8 mouse cellular contexts compared by ENCODE assay signal in the genomic region with DNA sequence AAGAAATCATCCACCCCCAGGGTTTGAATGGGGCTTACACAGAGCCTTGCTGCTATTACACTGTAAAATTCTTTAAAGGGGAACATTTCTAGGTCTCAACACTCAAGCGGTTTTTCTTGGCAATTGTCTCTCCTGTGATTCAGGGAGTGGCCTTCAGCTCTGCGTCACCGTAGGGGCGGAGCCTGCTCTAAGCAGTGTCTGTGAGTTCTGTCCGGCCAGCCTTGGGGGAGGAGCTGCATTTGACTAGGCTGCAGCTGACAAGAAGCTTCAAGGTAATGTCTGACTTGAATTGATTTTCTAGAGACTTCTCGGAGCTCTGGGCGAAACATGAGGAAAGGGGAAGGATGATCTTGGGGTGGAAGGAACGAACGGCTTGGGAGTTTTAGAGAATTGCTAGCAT. TPM values are rescaled to one million over a fixed set of nuclear protein-coding genes. Genes with fewer than 3 reads are reported as not detected.
DNase-seq lines count a peak whose midpoint lies in the region; ATAC-seq and TF ChIP-seq lines count a peak whose summit lies in the region.

No protein-coding gene starts in this region.

- TF ChIP-seq CTCF in layer of hippocampus, adult 2 months (conservative IDR thresholded peaks at IDR 0.05), result no peak

- H3K27ac ChIP-seq in brown adipose tissue, adult 24 weeks (replicated peaks; ENCODE audit: low read depth, low read length), result no peak overlapping the region
- H3K27ac ChIP-seq in forebrain, embryonic 16.5 days (ENCODE audit: low read length), result no peak overlapping the region
- H3K27ac ChIP-seq in layer of hippocampus, adult 2 months, result no peak overlapping the region

- H3K9me3 ChIP-seq in forebrain, embryonic 16.5 days (ENCODE audit: control insufficient read depth, low read length), result no peaks in the 10 kb centered on the region

- peak; percentile 90 for ATAC-seq in forebrain, embryonic 16.5 days
- peak; percentile 46; the same call in 1 of the 2 replicates for ATAC-seq in megakaryocyte progenitor cell, adult 5-6 weeks (replicated peaks; ENCODE audit: poor library complexity)
- ATAC-seq in erythroid progenitor cell, adult 5-6 weeks (replicated peaks; ENCODE audit: low FRiP score, poor library complexity, severe bottlenecking), result no peak

- intact Hi-C loops in heart, postnatal 36 days (cut with DNase I), result no loop called here

- H3K27me3 ChIP-seq in forebrain, embryonic 16.5 days (replicated peaks; ENCODE audit: control insufficient read depth, insufficient read depth, low read length), result no peaks in the 10 kb centered on the region

- no peaks in the 10 kb centered on the region for H3K36me3 ChIP-seq in forebrain, embryonic 16.5 days (ENCODE audit: control insufficient read depth, insufficient read depth)

- peak overlapping the region; percentile 36 for H3K4me2 ChIP-seq in forebrain, embryonic 16.5 days (ENCODE audit: low read length)

- H3K4me3 ChIP-seq in brown adipose tissue, adult 24 weeks (ENCODE audit: insufficient read depth, low read depth, low read length), result peak overlapping the region; percentile 35; the same call in 1 of the 2 replicates
- H3K4me3 ChIP-seq in forebrain, embryonic 16.5 days (replicated peaks; ENCODE audit: low read length), result no peak overlapping the region; the same call in 1 of the 2 replicates
- H3K4me3 ChIP-seq in layer of hippocampus, adult 2 months, result peak overlapping the region; percentile 27; the same call in 1 of the 2 replicates

- no peak overlapping the region for H3K9ac ChIP-seq in forebrain, embryonic 16.5 days (replicated peaks; ENCODE audit: low read depth, low read length)

- WGBS in forebrain, embryonic 16.5 days, result 34% methylated on average over 9 of the region's 9 CpGs

- no peaks in the 10 kb centered on the region for H3K4me1 ChIP-seq in brown adipose tissue, adult 24 weeks (ENCODE audit: control insufficient read depth, insufficient read depth, insufficient read length, low read length)
- no peaks in the 10 kb centered on the region for H3K4me1 ChIP-seq in forebrain, embryonic 16.5 days (replicated peaks; ENCODE audit: control insufficient read depth, insufficient read depth, low read length)

- peak; percentile 82 for DNase-seq in NIH3T3 (ENCODE audit: low read depth)
- peak; percentile 42 to 53 for DNase-seq in heart, postnatal 36 days
- DNase-seq in layer of hippocampus, adult 2 months (ENCODE audit: low spot score in 2 of 2), result peak; percentile 10 to 24
- DNase-seq in skeletal muscle tissue, adult 2 months (ENCODE audit: low read depth, low spot score), result peak; percentile 61

RNA-seq across cellular contexts. Expression of gene Mum1l1, which starts 21.3 kb away (rescaled TPM):
- 1.0 and 1.1 TPM in 2 replicates for polyA plus RNA-seq in brown adipose tissue, adult 24 weeks (2012; ENCODE audit: insufficient read depth, insufficient read length, missing spikeins)
- polyA plus RNA-seq in forebrain, embryonic 16.5 days (2015; fragmentation: Nextera tagmentation; extraction: Ambion mirVana), result 6.0 and 7.2 TPM in 2 replicates
- 1 to 10 TPM; 1.7 to 2.2 TPM for total RNA-seq in heart, postnatal 36 days (2021)
- 1 to 10 TPM; 4.0 to 5.2 TPM for total RNA-seq in layer of hippocampus, adult 2 months (2021)
- total RNA-seq in megakaryocyte progenitor cell, adult 5-6 weeks (2015), result 0.57 TPM in 1 of 2 replicates, not detected in the other
- total RNA-seq in megakaryocyte progenitor cell, adult 5-6 weeks (2017), result 0.03 TPM in 1 of 2 replicates, not detected in the other
- total RNA-seq in erythroid progenitor cell, adult 5-6 weeks (2015; ENCODE audit: low replicate concordance), result not detected in 2 replicates
- not detected in 2 replicates for total RNA-seq in erythroid progenitor cell, adult 5-6 weeks (2017; ENCODE audit: low replicate concordance)

RNA-seq across cellular contexts. Expression of gene 4933428M09Rik, which starts 52.1 kb away (rescaled TPM):
- not detected in 2 replicates for polyA plus RNA-seq in brown adipose tissue, adult 24 weeks (2012; ENCODE audit: insufficient read depth, insufficient read length, missing spikeins)
- polyA plus RNA-seq in forebrain, embryonic 16.5 days (2015; fragmentation: Nextera tagmentation; extraction: Ambion mirVana), result not detected in 2 replicates
- total RNA-seq in heart, postnatal 36 days (2021), result not detected
- not detected for total RNA-seq in layer of hippocampus, adult 2 months (2021)
- total RNA-seq in megakaryocyte progenitor cell, adult 5-6 weeks (2015), result not detected in 2 replicates
- total RNA-seq in megakaryocyte progenitor cell, adult 5-6 weeks (2017), result not detected in 2 replicates
- total RNA-seq in erythroid progenitor cell, adult 5-6 weeks (2015; ENCODE audit: low replicate concordance), result not detected in 2 replicates
- not detected in 2 replicates for total RNA-seq in erythroid progenitor cell, adult 5-6 weeks (2017; ENCODE audit: low replicate concordance)

Comparison
In these comparisons a context has a peak if more than half of its experiments do, and no peak if none do; other contexts are left out.
1. DNase-seq: peak in every context shown above with its lines; median percentile 82 in NIH3T3; 61 in skeletal muscle tissue, adult 2 months; 48 in heart, postnatal 36 days; 17 in layer of hippocampus, adult 2 months.